Mouse (Mus musculus) v-Abl transformed pro-B cells (cell line): ENCODE data around the gene Arpc1b.

ENCODE experiments used
- in situ Hi-C, 2 experiments: fragments of 400-800 bp; cut with MboI; formaldehyde crosslinking; loops; one replicate each; pipeline ENCODE4 v1.15.1; 2025; ENCODE audit not compliant: unreplicated experiment in 2 of 2

Arpc1b gene

DNA sequence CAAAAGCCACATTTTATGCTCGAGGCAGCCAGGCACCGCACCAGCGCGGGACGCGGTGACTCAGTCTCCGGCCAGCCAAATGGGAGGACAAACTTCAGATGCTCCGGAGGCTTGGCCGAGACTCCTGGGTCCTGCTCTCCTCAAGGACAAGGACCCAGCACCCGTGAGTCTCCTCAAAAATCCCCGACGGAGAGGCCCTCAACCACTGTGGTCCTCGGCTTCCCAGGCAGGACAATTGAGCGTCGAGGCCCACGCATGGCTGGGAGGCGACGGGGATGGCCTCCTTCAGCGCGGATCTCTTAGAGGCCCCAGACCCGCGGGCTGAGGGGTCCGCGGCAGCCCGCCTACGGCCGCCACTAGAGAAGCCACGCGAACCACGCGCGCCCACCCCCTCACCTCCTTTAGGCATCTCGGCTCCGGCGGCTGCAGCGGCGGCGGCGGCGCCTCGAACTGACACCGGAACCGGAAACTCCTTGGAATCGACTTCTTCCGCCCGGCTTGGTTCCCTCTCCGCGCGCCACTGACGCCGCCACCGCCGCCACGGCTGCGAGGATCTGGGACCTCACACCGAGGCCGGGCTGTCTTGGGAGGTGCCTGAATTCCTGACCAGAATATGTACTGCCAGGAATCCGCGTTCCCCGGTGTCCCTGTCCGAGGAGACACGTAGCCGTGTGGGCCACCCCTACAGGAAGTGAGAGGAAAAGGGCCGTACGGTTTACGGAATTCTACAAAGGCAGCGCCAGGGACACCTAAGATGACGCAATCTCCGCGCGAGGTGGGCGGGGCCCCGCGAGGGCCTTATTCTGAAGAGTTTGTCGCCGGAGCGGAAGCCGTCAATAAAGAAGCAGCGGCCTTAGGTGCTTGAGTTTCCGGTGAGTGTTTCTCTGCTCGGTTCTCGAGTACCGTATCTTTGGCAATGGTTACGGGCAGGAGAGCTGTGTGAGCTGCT, 25.8 kb downstream of the Arpc1b start, which contains the start of the genes Pdap1 and Bud31:
Gene Pdap1 (minus strand): TSS at position 668 of the 949 bp plus-strand sequence.
Gene Bud31 (plus strand): TSS at position 792 of the 949 bp plus-strand sequence.
- in situ Hi-C loops, result no loop called here

DNA sequence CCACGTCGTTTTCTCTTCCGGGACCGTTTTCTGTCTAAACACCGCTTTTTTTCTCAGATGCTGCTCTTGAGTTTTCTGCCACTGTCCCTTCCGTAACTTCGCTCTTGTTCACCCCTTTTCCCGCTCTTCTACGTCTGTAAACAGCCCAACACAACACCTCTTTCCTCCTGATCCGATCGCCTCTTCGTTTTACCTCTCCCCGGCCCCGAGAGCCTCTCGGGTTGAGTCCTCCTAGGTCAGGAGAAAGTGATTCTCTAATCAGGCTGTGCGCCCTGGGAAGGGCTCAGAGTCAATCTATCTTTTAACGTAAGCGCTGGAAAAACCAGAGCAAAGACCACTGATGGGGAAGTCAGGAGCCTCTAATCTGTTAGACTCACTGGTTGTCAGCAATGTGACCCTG, 26.6 kb downstream of the Arpc1b start:
- in situ Hi-C loops, result no loop called here

DNA sequence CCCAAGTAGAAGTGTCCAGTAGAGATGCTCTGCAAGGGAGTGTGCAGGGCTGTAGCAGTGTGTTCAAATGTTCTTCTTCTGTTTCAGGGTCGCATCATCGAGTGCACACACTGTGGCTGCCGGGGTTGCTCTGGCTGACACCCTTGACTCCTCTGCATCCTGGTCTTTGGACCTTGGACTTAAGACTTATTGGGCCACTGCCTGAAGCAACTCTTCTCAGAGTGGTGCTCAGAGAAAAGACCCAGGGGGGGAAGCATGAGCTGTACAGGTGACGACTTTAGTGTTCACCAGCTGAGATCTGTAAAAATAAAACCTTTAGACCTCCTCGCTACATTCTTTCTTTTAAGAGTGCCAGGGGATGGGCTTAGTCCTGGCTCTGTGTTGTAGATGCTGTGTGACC, 33.7 kb downstream of the Arpc1b start:
- in situ Hi-C loops, result no loop called here

DNA sequence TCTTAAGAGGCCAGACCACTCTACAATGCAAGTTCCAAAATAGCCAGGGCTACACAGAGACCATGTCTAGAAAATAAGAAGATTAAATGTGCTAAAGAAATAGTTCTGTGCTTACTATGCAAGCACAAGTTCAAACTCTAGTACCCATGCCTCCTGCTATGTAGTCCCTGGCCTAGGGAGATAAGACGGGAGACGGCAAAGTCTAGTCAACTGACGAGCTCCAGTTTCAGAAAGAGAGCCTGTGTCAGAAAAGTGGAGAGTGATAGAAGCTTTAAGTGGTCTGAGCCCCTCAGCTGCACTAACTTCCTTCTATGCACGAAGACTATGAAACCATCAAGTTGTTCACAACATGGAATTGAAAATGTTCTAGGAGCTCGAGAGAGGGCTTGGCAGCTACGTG, 35.3 kb downstream of the Arpc1b start:
- in situ Hi-C loops, result no loop called here

DNA sequence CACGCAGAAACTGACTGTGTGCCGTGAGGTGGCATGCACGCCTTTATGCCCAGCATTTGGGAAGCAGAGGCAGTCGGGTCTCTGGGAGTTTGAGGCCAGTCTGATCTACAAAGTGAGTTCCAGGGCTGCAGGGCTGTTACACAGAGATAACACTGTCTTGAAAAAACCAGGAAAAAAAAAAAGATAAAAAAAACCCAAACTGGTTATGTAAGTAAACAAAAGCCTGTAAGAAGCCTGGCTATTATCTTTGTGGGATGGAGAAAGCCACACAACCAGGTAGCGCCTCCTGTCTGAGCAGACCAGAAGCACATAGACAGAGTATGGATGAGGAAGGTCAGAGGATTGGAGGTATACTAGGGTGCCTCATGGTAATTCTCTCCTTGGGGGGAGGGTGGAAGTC, 38.7 kb downstream of the Arpc1b start:
- in situ Hi-C loops, result no loop called here

DNA sequence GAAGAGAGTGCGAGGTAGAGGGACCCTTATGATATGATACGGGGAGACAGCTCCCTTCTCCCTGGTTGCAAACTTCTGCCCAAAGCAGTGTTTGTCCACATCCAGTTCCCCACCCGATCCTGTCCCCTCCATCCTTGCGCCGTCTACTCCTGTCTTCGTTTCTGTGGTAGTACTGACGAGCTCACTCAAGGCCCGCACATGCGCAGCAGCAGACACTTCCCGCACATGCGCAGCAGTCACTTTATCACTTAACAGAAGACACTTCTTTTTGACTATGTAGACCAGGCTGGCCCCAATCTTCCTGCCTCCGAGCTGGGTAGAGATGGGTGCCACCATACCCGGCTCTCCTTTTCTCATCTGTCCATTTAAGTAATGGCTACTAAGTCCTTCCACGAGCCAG, 47.3 kb downstream of the Arpc1b start:
- in situ Hi-C loops, result no loop called here

DNA sequence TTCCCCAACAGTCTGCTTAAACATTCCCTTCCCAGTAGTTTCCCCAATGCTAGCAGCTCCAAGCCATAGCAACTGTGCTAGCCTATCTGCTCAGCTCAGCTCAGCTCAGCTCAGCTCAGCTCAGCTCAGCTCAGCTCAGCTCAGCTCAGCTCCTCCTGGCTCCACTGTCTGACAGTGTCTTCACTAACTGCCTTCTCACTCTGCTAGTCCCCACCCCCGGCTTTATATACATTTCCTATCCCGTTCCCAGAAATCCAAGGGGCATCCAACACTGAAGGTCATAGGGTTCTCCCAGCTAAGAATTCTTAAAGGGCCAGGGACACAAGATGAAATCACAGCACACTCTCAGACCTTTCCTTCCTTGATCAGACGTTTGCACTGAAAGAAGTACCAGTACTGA, 50.7 kb downstream of the Arpc1b start:
- in situ Hi-C loops, result no loop called here

DNA sequence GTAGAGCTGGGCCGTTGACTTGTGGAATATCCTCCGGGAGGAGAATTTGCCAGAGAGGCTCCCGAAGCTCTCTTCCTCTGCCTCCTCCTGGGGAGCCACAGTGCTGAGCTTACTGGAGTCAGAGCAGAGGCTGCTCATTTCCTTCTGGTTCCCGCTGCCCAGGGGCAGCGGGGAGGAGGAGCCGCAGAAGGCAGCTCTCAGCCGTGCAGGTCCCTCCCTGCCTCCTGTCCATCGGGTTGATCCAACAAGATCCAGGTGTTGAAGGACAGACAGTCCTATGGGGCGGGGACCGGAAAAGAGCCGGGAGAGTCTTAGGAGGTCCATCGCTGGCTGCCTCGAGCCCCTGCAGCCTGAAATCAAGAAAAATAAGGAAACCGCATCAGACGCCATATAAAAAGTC, 51.2 kb downstream of the Arpc1b start:
- in situ Hi-C loops, result no loop called here

DNA sequence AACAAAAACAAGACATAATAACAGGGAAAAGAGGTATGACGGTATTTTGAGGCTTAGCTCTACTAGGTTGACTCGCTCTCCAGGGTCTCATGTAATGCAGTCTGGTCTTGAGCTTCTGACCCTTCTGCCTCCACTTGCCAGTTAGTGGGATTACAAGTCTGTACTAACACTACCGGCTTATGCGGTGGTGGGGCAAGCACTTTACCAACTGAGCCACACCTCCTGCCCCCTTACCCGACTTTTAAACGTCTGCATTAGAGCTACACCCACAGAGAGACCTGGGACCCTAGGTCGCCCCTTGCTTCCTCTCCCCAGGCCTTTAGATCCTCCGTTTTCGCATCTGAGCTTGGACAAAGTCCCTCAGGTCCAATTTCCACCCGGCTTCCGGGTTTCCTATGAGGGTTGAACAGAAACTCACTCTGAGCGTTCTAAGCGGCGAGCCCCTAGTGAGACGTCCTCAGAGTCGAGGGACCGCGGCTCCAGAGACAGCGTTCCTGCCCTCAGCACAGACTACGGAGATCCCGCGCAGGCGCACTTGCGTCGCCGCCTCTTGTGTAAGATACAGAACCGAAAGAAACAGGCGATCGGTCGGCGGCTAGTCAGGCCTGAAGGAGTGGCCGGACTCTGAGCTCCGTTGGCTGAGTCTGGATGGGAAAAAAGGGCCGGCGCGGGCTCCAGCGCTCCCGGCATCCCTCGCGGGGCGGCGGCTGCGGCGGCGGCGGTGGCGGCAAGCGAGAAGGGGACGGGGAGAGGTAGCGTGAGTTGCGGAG, 52.7 kb downstream of the Arpc1b start, which contains the start of the genes Ptcd1 and Cpsf4:
Gene Ptcd1 (minus strand): TSS at position 573 of the 770 bp plus-strand sequence.
Gene Cpsf4 (plus strand): TSS at position 678 of the 770 bp plus-strand sequence.
- in situ Hi-C loops, result no loop called here

DNA sequence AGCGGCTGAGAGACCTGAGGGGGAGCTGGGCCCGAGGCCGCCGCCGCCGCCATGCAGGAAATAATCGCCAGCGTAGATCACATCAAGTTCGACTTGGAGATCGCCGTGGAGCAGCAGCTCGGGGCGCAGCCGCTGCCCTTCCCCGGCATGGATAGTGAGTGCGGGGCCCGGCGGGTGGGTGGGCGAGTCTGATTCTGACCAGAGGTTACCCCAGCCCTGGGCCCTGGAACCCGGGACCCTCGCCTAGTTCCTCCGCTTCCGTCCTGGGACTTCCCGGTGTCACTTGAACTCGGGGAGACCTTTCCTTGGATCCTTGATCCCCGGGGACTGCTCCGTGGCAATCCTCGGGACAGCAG, 53.3 kb downstream of the Arpc1b start:
- in situ Hi-C loops, result no loop called here

DNA sequence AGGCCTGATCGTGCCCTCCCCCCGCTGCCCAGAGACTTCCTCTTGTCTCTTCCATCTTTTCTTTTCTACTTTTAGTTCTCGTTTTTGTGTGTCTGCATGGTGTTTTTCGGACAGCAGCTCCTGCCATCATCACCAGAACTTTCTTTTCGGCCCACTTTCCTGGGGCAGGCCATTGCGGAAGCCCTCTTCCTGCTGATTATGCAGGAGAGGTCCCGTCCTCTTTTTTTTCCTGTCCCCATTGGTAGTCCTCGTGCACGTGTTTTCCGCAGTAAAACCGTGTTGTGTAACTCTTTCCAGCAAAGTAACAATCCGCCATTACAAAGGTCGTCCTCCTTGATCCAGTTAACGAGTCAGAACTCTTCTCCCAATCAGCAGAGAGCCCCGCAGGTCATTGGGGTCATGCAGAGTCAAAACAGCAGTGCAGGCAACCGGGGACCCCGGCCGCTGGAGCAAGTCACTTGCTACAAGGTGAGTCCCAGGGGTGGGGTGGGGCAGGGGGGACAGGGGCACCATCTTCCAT, 64.5 kb downstream of the Arpc1b start:
- in situ Hi-C loops, result no loop called here
